Mouse (Mus musculus): Measurements from ENCODE around the gene Lima1. TPM values are rescaled to one million over a fixed set of nuclear protein-coding genes. Genes with fewer than 3 reads are reported as not detected.

The Lima1 gene
- polyA plus RNA-seq, 2 experiments, result 76.0 to 81.2 TPM

GRCm38 (mm10) chr15:99863358-99863757 is 11.9 kb downstream of the Lima1 start:
- 96% methylated on average over 6 of the region's 6 CpGs for WGBS
- TF ChIP-seq POLR2A (IDR thresholded peaks at IDR 0.05; ENCODE audit: borderline replicate concordance, extremely low read depth, insufficient read depth, insufficient read length), result no peak
- no peak for ATAC-seq (ENCODE audit: low FRiP score, low read depth)

GRCm38 (mm10) chr15:99862473-99862872 is 12.8 kb downstream of the Lima1 start:
- DNase-seq (ENCODE audit: low spot score) (no peak), ATAC-seq (ENCODE audit: low FRiP score, low read depth) (no peak)
- H3K4me3 ChIP-seq (replicated peaks; ENCODE audit: low read length), result no peak overlapping the region
- no peaks in the 10 kb centered on the region for H3K27me3 ChIP-seq (ENCODE audit: control insufficient read depth, insufficient read depth, low read length)
- H3K27ac ChIP-seq (replicated peaks; ENCODE audit: low read depth, low read length), result no peak overlapping the region
- TF ChIP-seq POLR2A (IDR thresholded peaks at IDR 0.05; ENCODE audit: borderline replicate concordance, extremely low read depth, insufficient read depth, insufficient read length), result no peak
- H3K4me2 ChIP-seq (replicated peaks; ENCODE audit: low read depth, low read length, severe bottlenecking), result no peak overlapping the region
- no peak overlapping the region for H3K9ac ChIP-seq (ENCODE audit: low read depth, low read length, severe bottlenecking)
- no peaks in the 10 kb centered on the region for H3K4me1 ChIP-seq (ENCODE audit: control insufficient read depth, insufficient read depth, low read length)
- H3K9me3 ChIP-seq (ENCODE audit: control insufficient read depth, low read length), result no peaks in the 10 kb centered on the region
- no peaks in the 10 kb centered on the region for H3K36me3 ChIP-seq (ENCODE audit: control insufficient read depth, insufficient read depth, low read length)
- 50% methylated on average over 11 of the region's 11 CpGs for WGBS

More at GRCm38 (mm10) chr15:99863358-99863757, 11.9 kb downstream of the Lima1 start:
- no peak for DNase-seq (ENCODE audit: low spot score)
- Histone ChIP-seq H3K4me3 (replicated peaks; ENCODE audit: low read length) (no peak overlapping the region), H3K27ac (replicated peaks; ENCODE audit: low read depth, low read length) (no peak overlapping the region), H3K36me3 (ENCODE audit: control insufficient read depth, insufficient read depth, low read length) (no peaks in the 10 kb centered on the region), H3K27me3 (ENCODE audit: control insufficient read depth, insufficient read depth, low read length) (no peaks in the 10 kb centered on the region), H3K4me2 (replicated peaks; ENCODE audit: low read depth, low read length, severe bottlenecking) (no peak overlapping the region), H3K4me1 (ENCODE audit: control insufficient read depth, insufficient read depth, low read length) (no peaks in the 10 kb centered on the region), H3K9ac (ENCODE audit: low read depth, low read length, severe bottlenecking) (no peak overlapping the region), H3K9me3 (ENCODE audit: control insufficient read depth, low read length) (no peaks in the 10 kb centered on the region)

- 38% methylated on average over 11 of the region's 11 CpGs for WGBS
- DNase-seq (ENCODE audit: low spot score) (no peak), ATAC-seq (ENCODE audit: low FRiP score, low read depth) (peak; percentile 60; the same call in 1 of the 2 replicates)
- Histone ChIP-seq H3K4me1 (ENCODE audit: control insufficient read depth, insufficient read depth, low read length) (no peaks in the 10 kb centered on the region), H3K36me3 (ENCODE audit: control insufficient read depth, insufficient read depth, low read length) (no peaks in the 10 kb centered on the region), H3K9me3 (ENCODE audit: control insufficient read depth, low read length) (no peaks in the 10 kb centered on the region), H3K4me2 (replicated peaks; ENCODE audit: low read depth, low read length, severe bottlenecking) (no peak overlapping the region), H3K27ac (replicated peaks; ENCODE audit: low read depth, low read length) (no peak overlapping the region), H3K4me3 (replicated peaks; ENCODE audit: low read length) (no peak overlapping the region), H3K27me3 (ENCODE audit: control insufficient read depth, insufficient read depth, low read length) (no peaks in the 10 kb centered on the region), H3K9ac (ENCODE audit: low read depth, low read length, severe bottlenecking) (no peak overlapping the region)
- no peak for TF ChIP-seq POLR2A (IDR thresholded peaks at IDR 0.05; ENCODE audit: borderline replicate concordance, extremely low read depth, insufficient read depth, insufficient read length)
Measured at GRCm38 (mm10) chr15:99861955-99862354, 13.3 kb downstream of the Lima1 start.

GRCm38 (mm10) chr15:99861536-99861935 is 13.7 kb downstream of the Lima1 start:
- ATAC-seq (ENCODE audit: low FRiP score, low read depth), result no peak
- 70% methylated on average over 6 of the region's 6 CpGs for WGBS
- Histone ChIP-seq H3K27me3 (ENCODE audit: control insufficient read depth, insufficient read depth, low read length) (no peaks in the 10 kb centered on the region), H3K9ac (ENCODE audit: low read depth, low read length, severe bottlenecking) (no peak overlapping the region), H3K9me3 (ENCODE audit: control insufficient read depth, low read length) (no peaks in the 10 kb centered on the region), H3K36me3 (ENCODE audit: control insufficient read depth, insufficient read depth, low read length) (no peaks in the 10 kb centered on the region), H3K4me3 (replicated peaks; ENCODE audit: low read length) (no peak overlapping the region), H3K4me2 (replicated peaks; ENCODE audit: low read depth, low read length, severe bottlenecking) (no peak overlapping the region), H3K4me1 (ENCODE audit: control insufficient read depth, insufficient read depth, low read length) (no peaks in the 10 kb centered on the region), H3K27ac (replicated peaks; ENCODE audit: low read depth, low read length) (no peak overlapping the region)
- TF ChIP-seq POLR2A (IDR thresholded peaks at IDR 0.05; ENCODE audit: borderline replicate concordance, extremely low read depth, insufficient read depth, insufficient read length), result no peak
- no peak for DNase-seq (ENCODE audit: low spot score)

GRCm38 (mm10) chr15:99859644-99860392 is 15.4 kb downstream of the Lima1 start:
- no peaks in the 10 kb centered on the region for H3K9me3 ChIP-seq (ENCODE audit: control insufficient read depth, low read length)
- TF ChIP-seq POLR2A (IDR thresholded peaks at IDR 0.05; ENCODE audit: borderline replicate concordance, extremely low read depth, insufficient read depth, insufficient read length), result no peak
- H3K4me2 ChIP-seq (replicated peaks; ENCODE audit: low read depth, low read length, severe bottlenecking), result no peak overlapping the region
- no peak overlapping the region for H3K4me3 ChIP-seq (replicated peaks; ENCODE audit: low read length)
- H3K9ac ChIP-seq (ENCODE audit: low read depth, low read length, severe bottlenecking), result no peak overlapping the region
- H3K4me1 ChIP-seq (ENCODE audit: control insufficient read depth, insufficient read depth, low read length), result no peaks in the 10 kb centered on the region
- no peak overlapping the region for H3K27ac ChIP-seq (replicated peaks; ENCODE audit: low read depth, low read length)
- WGBS, result 32% methylated on average over 9 of the region's 9 CpGs
- no peak for DNase-seq (ENCODE audit: low spot score)
- H3K27me3 ChIP-seq (ENCODE audit: control insufficient read depth, insufficient read depth, low read length), result no peaks in the 10 kb centered on the region
- no peaks in the 10 kb centered on the region for H3K36me3 ChIP-seq (ENCODE audit: control insufficient read depth, insufficient read depth, low read length)
- ATAC-seq (ENCODE audit: low FRiP score, low read depth), result no peak
